In genomic region chr12:102600345-102600744, GRCm38 (mm10) we compare ENCODE assay signal across 14 mouse cellular contexts. TPM values are rescaled to one million over a fixed set of nuclear protein-coding genes. Genes with fewer than 3 reads are reported as not detected.
DNase-seq lines count a peak whose midpoint lies in the region; ATAC-seq and TF ChIP-seq lines count a peak whose summit lies in the region.
"Had no signal": no experiment of that assay in that cellular context is flagged by ENCODE, and none has a peak within 500 bp of the region (broad histone marks: within the 10 kb centered on the region; RNA-seq: fewer than 3 reads in every experiment).

No protein-coding gene starts in this region.

- 53% methylated on average over 6 of the region's 6 CpGs for WGBS in hindbrain, embryonic 11.5 days
- 60% methylated on average over 6 of the region's 6 CpGs for WGBS in hindbrain, postnatal 0 days

- peak; percentile 57; the same call in 1 of the 2 replicates for ATAC-seq in hindbrain, embryonic 11.5 days (ENCODE audit: low FRiP score)
- ATAC-seq in hindbrain, postnatal 0 days = no peak
- no peak for ATAC-seq in erythroblast, adult 5-6 weeks (replicated peaks; ENCODE audit: low FRiP score, poor library complexity, severe bottlenecking)

- H3K79me3 ChIP-seq in C2C12 (ENCODE audit: low read depth) = no peaks in the 10 kb centered on the region

- no peak overlapping the region for H3K4me3 ChIP-seq in hindbrain, embryonic 11.5 days (ENCODE audit: low read depth, low read length)
- H3K4me3 ChIP-seq in hindbrain, postnatal 0 days (ENCODE audit: low read length) = no peak overlapping the region
- no peak overlapping the region for H3K4me3 ChIP-seq in C2C12 (ENCODE audit: insufficient read depth, poor library complexity, severe bottlenecking)
- H3K4me3 ChIP-seq: heart, embryonic 13.5 days; intestine, embryonic 15.5 days; lung, embryonic 15.5 days had no signal

- no peaks in the 10 kb centered on the region for H3K79me2 ChIP-seq in C2C12 (ENCODE audit: control insufficient read depth, insufficient read depth)

- no peak overlapping the region for H3ac ChIP-seq in C2C12 (ENCODE audit: control insufficient read depth, insufficient read length, low read depth)

- no peaks in the 10 kb centered on the region for H3K27me3 ChIP-seq in hindbrain, embryonic 11.5 days (ENCODE audit: control insufficient read depth, insufficient read depth, low read length)
- no peaks in the 10 kb centered on the region for H3K27me3 ChIP-seq in hindbrain, postnatal 0 days (ENCODE audit: insufficient read depth, low read length)
- no peaks in the 10 kb centered on the region for H3K27me3 ChIP-seq in C2C12 (ENCODE audit: control insufficient read depth, insufficient read depth, insufficient read length)
- H3K27me3 ChIP-seq: heart, embryonic 13.5 days; intestine, embryonic 15.5 days; lung, embryonic 15.5 days had no signal

- H3K9me3 ChIP-seq in hindbrain, embryonic 11.5 days (ENCODE audit: control insufficient read depth, low read length) = no peaks in the 10 kb centered on the region
- H3K9me3 ChIP-seq in hindbrain, postnatal 0 days (ENCODE audit: low read length) = no peaks in the 10 kb centered on the region
- H3K9me3 ChIP-seq: intestine, embryonic 15.5 days; lung, embryonic 15.5 days had no signal

- no peak overlapping the region for H3K9ac ChIP-seq in hindbrain, embryonic 11.5 days (ENCODE audit: low read depth, low read length)
- no peak overlapping the region for H3K9ac ChIP-seq in hindbrain, postnatal 0 days (replicated peaks; ENCODE audit: low read length)
- H3K9ac ChIP-seq: heart, embryonic 13.5 days; intestine, embryonic 15.5 days; lung, embryonic 15.5 days had no signal

- no peaks in the 10 kb centered on the region for H3K36me3 ChIP-seq in hindbrain, embryonic 11.5 days (ENCODE audit: control insufficient read depth, insufficient read depth, low read length)
- no peaks in the 10 kb centered on the region for H3K36me3 ChIP-seq in hindbrain, postnatal 0 days (ENCODE audit: insufficient read depth, low read length)
- H3K36me3 ChIP-seq in C2C12 (ENCODE audit: control insufficient read depth, insufficient read depth) = no peaks in the 10 kb centered on the region
- H3K36me3 ChIP-seq: intestine, embryonic 15.5 days; lung, embryonic 15.5 days had no signal

- no peak for TF ChIP-seq CTCF in hindbrain, postnatal 0 days (IDR thresholded peaks at IDR 0.05; ENCODE audit: low read depth)
- TF ChIP-seq CTCF in C2C12 (IDR thresholded peaks at IDR 0.05; ENCODE audit: control insufficient read depth, insufficient read depth, insufficient read length) = no peak

- peaks cover 3% of the 10 kb centered on the region; the same call in 1 of the 2 replicates for H3K4me1 ChIP-seq in hindbrain, embryonic 11.5 days (replicated peaks; ENCODE audit: control insufficient read depth, insufficient read depth, low read length)
- peaks cover 9% of the 10 kb centered on the region; the same call in 1 of the 2 replicates for H3K4me1 ChIP-seq in hindbrain, postnatal 0 days (ENCODE audit: insufficient read depth, low read length)

- no peak overlapping the region for H3K4me2 ChIP-seq in hindbrain, embryonic 11.5 days (replicated peaks; ENCODE audit: low read depth, low read length)
- no peak overlapping the region for H3K4me2 ChIP-seq in hindbrain, postnatal 0 days (ENCODE audit: low read depth, low read length)
- H3K4me2 ChIP-seq: heart, embryonic 13.5 days; intestine, embryonic 15.5 days; lung, embryonic 15.5 days; midbrain, embryonic 11.5 days had no signal

- DNase-seq in cerebellum, adult 11-12 months = peak; percentile 77
- no peak for DNase-seq in cerebellum, postnatal 14 days
- peak; percentile 33 for DNase-seq in hindbrain, embryonic 11.5 days (ENCODE audit: low spot score)
- DNase-seq in hindbrain, postnatal 0 days (ENCODE audit: low spot score) = no peak
- peak; percentile 80 for DNase-seq in fat pad, adult 2 months (ENCODE audit: extremely low read depth, low read depth, low spot score)
- no peak for DNase-seq in urinary bladder, adult 2 months (ENCODE audit: low spot score)
- DNase-seq: adrenal gland, postnatal 14 days; B cell, adult 2 months had no signal

- H3K27ac ChIP-seq in hindbrain, embryonic 11.5 days (ENCODE audit: low read depth, low read length) = no peak overlapping the region; the same call in 1 of the 2 replicates
- H3K27ac ChIP-seq in hindbrain, postnatal 0 days = no peak overlapping the region
- H3K27ac ChIP-seq: heart, embryonic 13.5 days; lung, embryonic 15.5 days had no signal

TF ChIP-seq in C2C12, 6 proteins besides CTCF, POLR2A, EP300 and RAD21:
- peak; percentile 71 for TF ChIP-seq CEBPB (IDR thresholded peaks at IDR 0.05; ENCODE audit: low read depth)
- no peak for TF ChIP-seq MYOG (IDR thresholded peaks at IDR 0.05; ENCODE audit: control insufficient read depth, extremely low read depth, insufficient read length)
TF ChIP-seq in C2C12: peak in this region for 1.

RNA-seq across cellular contexts. Expression of gene Chga, which starts 45.6 kb away (rescaled TPM):
- polyA plus RNA-seq in hindbrain, embryonic 11.5 days (2014; fragmentation: Nextera tagmentation; extraction: Ambion mirVana) = 24.8 and 27.1 TPM in 2 replicates
- 160 and 171 TPM in 2 replicates for total RNA-seq in hindbrain, postnatal 0 days (2014; rRNA removed)
- polyA plus RNA-seq in hindbrain, postnatal 0 days (2015; fragmentation: Nextera tagmentation; extraction: Ambion mirVana) = 254 and 255 TPM in 2 replicates
- polyA plus RNA-seq in C2C12 (2012; fragmentation: generic; extraction: Trizol) = 0.01 TPM
- total RNA-seq in erythroblast, adult 5-6 weeks (2015; ENCODE audit: low replicate concordance) = not detected in 2 replicates
- total RNA-seq in erythroblast, adult 5-6 weeks (2017; ENCODE audit: low replicate concordance) = not detected in 2 replicates
- 0.19 and 0.35 TPM in 2 replicates for polyA plus RNA-seq in urinary bladder, adult 2 months (2012; rRNA removed)

Comparison
In these comparisons a context has a peak if more than half of its experiments do, and no peak if none do; other contexts are left out.
1. DNase-seq: peak in cerebellum, adult 11-12 months (single experiment), hindbrain, embryonic 11.5 days (single experiment) and fat pad, adult 2 months (single experiment); none in cerebellum, postnatal 14 days (0 of 2), hindbrain, postnatal 0 days (single experiment) and urinary bladder, adult 2 months (single experiment).
2. RNA of gene Chga, which starts 45.6 kb away (polyA plus RNA-seq): 254 to 255 TPM in hindbrain, postnatal 0 days and 24.8 to 27.1 TPM in hindbrain, embryonic 11.5 days; 0.19 to 0.35 TPM in urinary bladder, adult 2 months and 0.01 TPM in C2C12 (single experiment); every median in the first group is over 10 times any median in the second.